Mouse (Mus musculus) embryonic fibroblast, embryonic 13.5 days (primary cell): ENCODE data around the gene Lacc1. TPM values are rescaled to one million over a fixed set of nuclear protein-coding genes. Genes with fewer than 3 reads are reported as not detected.
A peak's percentile ranks its signal among the peaks of the same experiment; 100 is the strongest.
"Not testable (repeated sequence)": the region's sequence is repeated elsewhere in the genome, so short reads cannot be mapped to it uniquely, and the experiment has no call there.

Source experiments
- H3K27ac ChIP-seq: 2 replicates; pipeline ENCODE4 v1.5.1; 2012; ENCODE audit warnings: low read length, control low read depth, inconsistent platforms; ENCODE audit not compliant: insufficient read depth
- H3K4me1 ChIP-seq: 2 replicates; pipeline ENCODE4 v1.6.1; 2011; ENCODE audit warnings: low read length; ENCODE audit not compliant: control insufficient read depth, insufficient read depth
- H3K4me3 ChIP-seq: 2 replicates; pipeline ENCODE4 v1.5.1; 2011; ENCODE audit warnings: mild to moderate bottlenecking, control low read depth, low read length; ENCODE audit not compliant: insufficient read depth
- CTCF ChIP-seq: IDR thresholded peaks from 2 replicates; pipeline ENCODE4 v1.5.1; 2011; ENCODE audit warnings: mild to moderate bottlenecking, control low read depth, low read length, moderate library complexity, borderline replicate concordance; ENCODE audit not compliant: insufficient read depth
- POLR2A ChIP-seq: IDR thresholded peaks from 2 replicates; pipeline ENCODE4 v1.6.1; 2011; ENCODE audit warnings: low read depth, mild to moderate bottlenecking, control low read depth, low read length, moderate library complexity
- polyA plus RNA-seq: library from polyadenylated mRNA; stranded (reverse); fragments of >200 nt; gene quantifications from 2 replicates; pipeline ENCODE4 v1.2.4, GENCODE M21; 2011; ENCODE audit warnings: low read depth; ENCODE audit not compliant: missing spikeins, insufficient read length

Gene Lacc1
- polyA plus RNA-seq, 1 experiment, result 17.1 TPM

DNA sequence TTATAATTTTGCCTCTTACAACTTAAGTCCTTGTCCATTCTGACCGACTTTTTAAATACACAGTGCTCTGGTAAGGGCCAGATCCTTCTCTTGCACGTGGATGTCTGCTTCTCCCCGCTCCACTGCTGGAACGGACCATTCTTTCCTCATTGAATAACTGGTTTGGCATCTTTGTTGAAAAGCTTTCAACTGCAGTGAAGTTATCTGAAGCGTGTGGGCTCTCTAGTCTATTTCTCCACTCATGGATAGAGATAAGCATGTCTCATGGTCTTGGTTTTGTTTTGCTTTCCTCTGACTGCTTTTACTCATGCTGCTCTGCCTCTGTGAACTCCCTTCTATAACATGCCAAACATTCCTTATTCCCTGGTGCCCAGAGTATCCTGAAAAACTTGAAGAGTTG, 4.3 kb downstream of the Lacc1 start:
- TF ChIP-seq POLR2A, result no peak
- no peak for TF ChIP-seq CTCF
- H3K27ac ChIP-seq, result no peak overlapping the region
- no peak overlapping the region for H3K4me3 ChIP-seq
- peaks cover 9% of the 10 kb centered on the region; the same call in 1 of the 2 replicates for H3K4me1 ChIP-seq

DNA sequence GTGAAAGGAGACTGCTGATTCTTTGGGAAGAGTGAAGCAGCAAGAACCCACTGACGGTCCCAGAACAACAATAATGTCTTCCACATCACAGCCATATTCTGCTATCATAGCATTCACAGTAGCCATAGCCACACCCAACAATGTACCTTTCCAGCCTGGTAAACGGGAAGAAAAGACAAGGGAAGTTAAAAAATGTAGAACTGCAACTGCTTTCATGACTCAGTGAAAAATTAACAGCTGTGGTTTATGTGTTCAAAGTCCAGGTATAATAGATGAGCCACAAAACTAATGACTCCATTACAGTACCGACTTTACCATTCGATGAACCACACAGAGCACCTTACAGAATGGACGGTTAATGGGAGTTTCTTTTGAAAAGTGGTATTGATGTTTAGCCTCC, 5.9 kb downstream of the Lacc1 start:
- H3K4me1 ChIP-seq, result peaks cover 7% of the 10 kb centered on the region; the same call in 1 of the 2 replicates
- TF ChIP-seq POLR2A (no peak), CTCF (no peak)
- no peak overlapping the region for H3K4me3 ChIP-seq
- H3K27ac ChIP-seq, result no peak overlapping the region

DNA sequence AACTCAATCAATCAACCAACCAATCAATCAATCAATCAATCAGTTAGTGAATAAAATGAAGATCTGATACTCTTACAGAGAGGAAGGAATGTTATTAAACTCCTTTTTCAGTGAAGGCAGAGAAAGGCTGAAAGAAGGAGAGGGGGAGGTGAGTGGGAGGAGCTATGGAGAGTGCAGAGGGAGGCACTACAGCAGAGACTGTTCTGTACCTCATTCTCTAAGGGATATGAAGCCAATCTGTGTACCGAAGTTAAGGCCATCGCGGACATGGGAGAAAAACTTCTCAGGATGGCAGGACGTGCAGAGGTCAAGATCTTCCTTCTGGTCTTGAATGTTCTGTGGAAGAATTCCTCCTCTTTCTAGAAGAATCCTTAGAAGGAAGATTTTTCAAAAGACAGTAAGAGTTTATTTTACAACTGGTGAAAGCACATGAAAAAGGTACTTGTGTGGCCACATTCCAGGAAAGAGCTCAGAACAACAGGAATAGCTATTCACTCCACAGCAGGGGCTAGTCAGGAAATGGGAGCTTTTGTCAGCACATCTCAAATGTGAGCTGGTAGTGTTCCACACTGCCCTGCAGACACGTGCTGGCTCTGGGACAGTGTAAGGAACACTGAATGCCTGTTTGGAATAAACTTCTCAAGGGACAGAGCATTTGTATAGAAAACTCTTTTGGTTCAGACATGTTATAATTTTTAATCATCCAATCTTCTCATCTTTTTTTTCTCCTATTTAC, 7.2 kb downstream of the Lacc1 start:
- Histone ChIP-seq H3K4me1 (peaks cover 4% of the 10 kb centered on the region; the same call in 1 of the 2 replicates), H3K27ac (no peak overlapping the region), H3K4me3 (no peak overlapping the region)
- TF ChIP-seq CTCF, result no peak
- TF ChIP-seq POLR2A, result no peak

DNA sequence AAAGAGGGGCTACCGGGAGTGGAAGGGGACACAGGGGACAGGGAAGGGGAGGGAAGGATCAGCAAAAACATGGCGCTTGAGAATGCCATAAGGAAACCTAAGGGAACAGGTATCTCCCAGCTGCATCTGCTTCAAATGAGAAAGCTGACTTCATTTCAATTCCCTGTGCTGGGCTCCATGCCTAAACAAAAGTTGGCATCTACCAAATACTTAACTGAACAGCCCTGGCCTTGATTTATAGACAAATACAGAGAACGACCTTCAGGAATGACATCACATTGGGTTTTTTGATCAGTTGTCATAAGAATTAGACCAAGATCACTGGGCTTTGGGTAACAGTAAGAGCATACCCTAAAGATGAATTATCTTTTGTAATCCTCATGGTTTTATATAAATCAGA, 12.2 kb downstream of the Lacc1 start:
- Histone ChIP-seq H3K4me1 (no peaks in the 10 kb centered on the region; the same call in 1 of the 2 replicates), H3K27ac (no peak overlapping the region), H3K4me3 (no peak overlapping the region)
- no peak for TF ChIP-seq POLR2A
- TF ChIP-seq CTCF, result no peak

DNA sequence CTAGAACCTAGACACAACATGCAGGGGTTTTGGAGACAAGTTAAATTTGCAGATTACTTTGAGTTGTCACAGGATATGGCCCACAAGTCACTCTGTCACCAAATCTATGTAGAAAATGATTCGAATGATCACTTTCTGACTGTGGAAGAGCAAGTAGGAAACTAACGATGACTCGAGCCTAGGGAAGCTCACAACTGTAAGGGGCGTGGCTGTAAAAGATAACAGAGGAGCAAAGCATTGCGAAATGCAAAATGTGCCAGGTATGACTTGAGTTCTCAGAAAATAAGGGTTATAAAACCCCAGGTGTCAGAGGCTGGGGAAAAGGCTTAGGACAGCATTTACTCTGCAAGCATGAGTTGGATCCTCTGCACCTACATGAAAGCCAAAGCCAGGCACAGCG, 19.5 kb downstream of the Lacc1 start:
- no peak overlapping the region for H3K4me3 ChIP-seq
- no peak overlapping the region for H3K27ac ChIP-seq
- no peaks in the 10 kb centered on the region; the same call in 1 of the 2 replicates for H3K4me1 ChIP-seq
- TF ChIP-seq POLR2A, result no peak
- TF ChIP-seq CTCF, result no peak

DNA sequence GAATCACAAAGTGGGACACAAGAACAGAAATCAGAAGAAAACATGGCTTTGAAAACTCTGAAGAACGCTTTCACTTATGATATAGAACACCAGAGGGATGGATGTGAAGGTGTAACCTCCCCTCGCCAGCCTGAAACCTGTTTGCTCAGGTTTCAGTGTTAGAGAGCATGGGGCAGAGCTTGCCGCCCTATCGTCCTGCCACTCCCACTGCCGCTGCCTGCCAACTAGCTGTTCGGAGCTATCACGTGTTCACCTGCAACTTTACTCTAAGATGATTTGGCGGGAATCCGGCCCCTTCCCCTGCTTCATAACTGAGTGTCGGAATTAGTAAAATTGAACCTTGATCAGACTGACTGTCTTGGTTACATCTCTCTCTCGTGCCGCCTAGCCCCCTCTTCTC, 19.9 kb downstream of the Lacc1 start:
- H3K4me1 ChIP-seq, H3K27ac ChIP-seq, H3K4me3 ChIP-seq: not testable (repeated sequence)

DNA sequence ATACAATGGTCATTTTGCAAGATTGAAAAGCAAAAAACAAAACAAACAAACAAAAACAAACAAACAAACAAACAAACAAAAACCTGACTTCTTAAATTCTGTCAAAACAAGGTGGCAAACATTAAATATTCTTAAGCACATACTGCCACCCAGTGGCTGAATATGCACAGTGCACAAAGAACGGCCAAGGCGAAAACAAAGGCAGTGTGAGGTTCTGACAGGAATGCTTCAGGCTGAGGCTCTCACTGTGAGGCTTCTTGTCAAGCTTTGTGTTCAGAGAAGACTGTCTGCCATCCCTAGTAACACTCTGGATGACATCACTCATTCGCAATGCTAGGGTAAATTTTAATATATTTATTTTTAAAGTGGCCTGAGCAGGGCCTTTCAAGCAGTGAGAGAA, 24.9 kb downstream of the Lacc1 start:
- Histone ChIP-seq H3K27ac (no peak overlapping the region), H3K4me3 (no peak overlapping the region), H3K4me1 (no peaks in the 10 kb centered on the region; the same call in 1 of the 2 replicates)
- peak; percentile 52; the same call in 1 of the 2 replicates for TF ChIP-seq CTCF
- TF ChIP-seq POLR2A, result no peak

DNA sequence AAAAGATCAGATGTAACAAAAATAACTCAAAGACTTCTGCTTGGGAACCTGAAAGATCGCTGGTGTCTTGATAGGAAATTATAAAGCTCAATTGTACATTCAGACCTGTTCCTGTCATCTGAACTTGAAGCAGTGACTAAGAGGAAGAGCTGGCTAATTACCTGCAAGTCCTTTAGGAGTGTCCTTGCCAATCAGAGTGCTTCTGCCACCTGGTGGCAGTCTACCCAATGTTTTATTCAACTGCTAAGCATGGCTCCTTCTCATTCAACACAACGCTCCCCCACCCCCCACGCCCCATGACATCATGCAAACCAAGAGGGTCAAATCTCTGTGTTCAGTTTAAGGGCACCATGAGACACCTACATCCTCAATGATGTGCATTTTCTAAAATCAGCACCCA, 28.5 kb downstream of the Lacc1 start:
- no peak overlapping the region for H3K4me3 ChIP-seq
- H3K4me1 ChIP-seq, result no peaks in the 10 kb centered on the region
- peak; percentile 13; the same call in 1 of the 2 replicates for TF ChIP-seq CTCF
- no peak for TF ChIP-seq POLR2A
- no peak overlapping the region for H3K27ac ChIP-seq

DNA sequence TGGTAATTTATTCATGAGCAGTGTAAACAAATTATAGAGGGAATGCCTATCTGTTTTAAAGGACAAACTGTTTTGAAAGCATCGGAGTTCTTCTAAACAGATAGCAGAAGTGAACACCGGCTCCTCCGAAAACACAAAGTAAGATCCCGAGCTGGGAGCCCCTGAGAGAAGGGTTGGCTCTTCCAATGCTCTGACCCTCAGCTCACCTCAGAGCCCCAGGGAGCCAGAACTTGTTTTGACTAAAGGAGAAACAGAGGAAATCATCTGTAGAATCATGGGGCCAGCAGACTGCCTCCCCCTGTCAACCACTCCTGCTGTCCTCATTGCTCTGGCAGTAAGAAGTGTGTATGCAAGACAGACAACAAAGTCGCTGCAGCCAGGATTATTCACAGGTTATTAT, 31.1 kb downstream of the Lacc1 start:
- no peak for TF ChIP-seq CTCF
- no peak overlapping the region for H3K4me3 ChIP-seq
- no peak overlapping the region for H3K27ac ChIP-seq
- H3K4me1 ChIP-seq, result no peaks in the 10 kb centered on the region

DNA sequence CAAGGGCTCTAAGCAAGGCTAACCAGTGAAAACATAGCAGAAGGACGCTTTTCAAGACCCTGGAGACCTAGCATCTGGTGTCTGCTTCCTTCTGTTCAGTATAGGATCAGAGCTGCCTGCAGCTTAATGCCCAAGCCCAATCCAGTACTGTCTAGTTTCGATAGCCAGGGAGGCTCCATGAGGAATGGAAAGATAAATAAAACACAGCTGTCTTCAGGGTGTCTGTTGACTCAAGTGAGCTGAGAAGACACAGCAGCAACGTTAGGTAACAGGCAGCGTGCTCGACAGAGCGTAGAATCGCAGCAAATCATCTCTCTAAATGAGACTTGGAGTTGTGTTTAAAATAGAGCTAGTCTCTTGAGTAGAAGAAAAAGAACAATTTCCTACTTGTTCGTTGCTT, 32.0 kb downstream of the Lacc1 start:
- TF ChIP-seq CTCF, result no peak
- no peak for TF ChIP-seq POLR2A
- Histone ChIP-seq H3K4me3 (no peak overlapping the region), H3K27ac (no peak overlapping the region), H3K4me1 (no peaks in the 10 kb centered on the region)

DNA sequence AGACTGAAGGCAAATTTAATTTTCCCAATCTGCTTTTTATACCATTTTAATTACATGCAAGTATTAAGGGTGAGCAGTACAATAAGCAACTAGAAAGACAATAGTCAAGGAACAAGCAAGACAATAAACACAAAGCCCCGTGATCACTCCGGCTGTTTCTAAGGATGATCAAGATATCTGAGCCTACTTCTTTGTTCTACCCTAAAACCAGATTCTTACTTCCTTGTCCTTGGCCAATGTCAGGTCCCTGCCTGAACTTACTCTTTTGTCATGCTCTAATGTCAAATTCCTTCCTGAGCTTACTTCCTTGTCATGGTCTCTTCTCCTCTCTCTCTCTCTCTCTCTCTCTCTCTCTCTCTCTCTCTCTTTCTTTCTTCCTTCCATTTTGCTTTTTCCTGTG, 46.4 kb downstream of the Lacc1 start:
- not testable (repeated sequence) for H3K4me1 ChIP-seq, H3K4me3 ChIP-seq, H3K27ac ChIP-seq
